Mouse (Mus musculus) ES-Bruce4 (cell line): ENCODE results near the gene Ggcx. TPM values are rescaled to one million over a fixed set of nuclear protein-coding genes. Genes with fewer than 3 reads are reported as not detected.
A peak's percentile ranks its signal among the peaks of the same experiment; 100 is the strongest.

ENCODE experiments used
- H3K27ac ChIP-seq: 2 replicates; pipeline ENCODE4 v1.5.1; 2012; ENCODE audit warnings: low read length, inconsistent platforms; ENCODE audit not compliant: insufficient read depth
- H3K27me3 ChIP-seq: 2 replicates; pipeline ENCODE4 v1.6.1; 2012; ENCODE audit warnings: mild to moderate bottlenecking, low read length, inconsistent platforms; ENCODE audit not compliant: control insufficient read depth, poor library complexity, insufficient read depth, severe bottlenecking
- H3K36me3 ChIP-seq: 2 replicates; pipeline ENCODE4 v1.6.1; 2012; ENCODE audit warnings: inconsistent platforms, mild to moderate bottlenecking, low read length, moderate library complexity; ENCODE audit not compliant: control insufficient read depth, poor library complexity, insufficient read depth, severe bottlenecking
- H3K4me1 ChIP-seq: one replicate; pipeline ENCODE4 v1.8.1; 2011; ENCODE audit warnings: low read length; ENCODE audit not compliant: control insufficient read depth, insufficient read depth
- H3K4me3 ChIP-seq: 2 replicates; pipeline ENCODE4 v1.5.1; 2011; ENCODE audit warnings: low read depth, mild to moderate bottlenecking, low read length
- H3K9ac ChIP-seq: 2 replicates; pipeline ENCODE4 v1.6.1; 2012; ENCODE audit warnings: low read depth, mild to moderate bottlenecking, inconsistent platforms; ENCODE audit not compliant: poor library complexity, severe bottlenecking
- H3K9me3 ChIP-seq: replicated peaks from 2 replicates; pipeline ENCODE4 v1.6.1; 2012; ENCODE audit warnings: mild to moderate bottlenecking, low read length, inconsistent platforms; ENCODE audit not compliant: control insufficient read depth, poor library complexity, insufficient read depth, severe bottlenecking
- CTCF ChIP-seq: IDR thresholded peaks from one replicate; pipeline ENCODE4 v1.8.1; 2011; ENCODE audit warnings: low read depth, low read length
- EP300 ChIP-seq: IDR thresholded peaks from 2 replicates; pipeline ENCODE4 v1.6.1; 2011; ENCODE audit warnings: low read depth, low read length; ENCODE audit not compliant: insufficient read depth
- POLR2A ChIP-seq: IDR thresholded peaks from one replicate; pipeline ENCODE4 v1.8.1; 2011; ENCODE audit warnings: low read length; ENCODE audit not compliant: insufficient read depth
- polyA plus RNA-seq: library from polyadenylated mRNA; stranded (reverse); fragments of >200 nt; gene quantifications from 2 replicates; pipeline ENCODE4 v1.2.4, GENCODE M21; 2011; ENCODE audit warnings: low read depth; ENCODE audit not compliant: missing spikeins, insufficient read depth, insufficient read length

Ggcx gene
- polyA plus RNA-seq, 1 experiment: 16.6 TPM

GRCm38 (mm10) chr6:72389471-72389940, 24.6 kb upstream of the Ggcx start:
- Histone ChIP-seq H3K4me3 (peak overlapping the region; percentile 89), H3K36me3 (no peaks in the 10 kb centered on the region), H3K27ac (no peak overlapping the region; the same call in 1 of the 2 replicates), H3K27me3 (no peaks in the 10 kb centered on the region), H3K9ac (peak overlapping the region; percentile 56), H3K4me1 (no peaks in the 10 kb centered on the region), H3K9me3 (no peaks in the 10 kb centered on the region)
- no peak for TF ChIP-seq POLR2A
- TF ChIP-seq CTCF: no peak
- no peak for TF ChIP-seq EP300

GRCm38 (mm10) chr6:72389941-72390771, 24.0 kb upstream of the Ggcx start, which contains the start of gene Vamp8:
TSS of gene Vamp8 (minus strand) at chr6:72390703.
- no peaks in the 10 kb centered on the region for H3K4me1 ChIP-seq
- no peaks in the 10 kb centered on the region for H3K27me3 ChIP-seq
- H3K36me3 ChIP-seq: no peaks in the 10 kb centered on the region
- no peaks in the 10 kb centered on the region for H3K9me3 ChIP-seq
- peak within 1 kb of the TSS; percentile 56 for H3K9ac ChIP-seq
- peak within 1 kb of the TSS; percentile 89 for H3K4me3 ChIP-seq
- peak within 1 kb of the TSS; percentile 36; the same call in 1 of the 2 replicates for H3K27ac ChIP-seq
- TF ChIP-seq POLR2A: no peak
- peak; percentile 35 for TF ChIP-seq CTCF
- 0 out of 2 replicates have a peak, but pooled peaks have one; percentile 32 for TF ChIP-seq EP300

- H3K9ac ChIP-seq: no peak overlapping the region
- H3K4me1 ChIP-seq: no peaks in the 10 kb centered on the region
- no peak overlapping the region for H3K4me3 ChIP-seq
- H3K27ac ChIP-seq: 0 out of 2 replicates have a peak overlapping the region, but pooled peaks have one; percentile 7
- no peaks in the 10 kb centered on the region for H3K36me3 ChIP-seq
- H3K27me3 ChIP-seq: no peaks in the 10 kb centered on the region
- TF ChIP-seq POLR2A (no peak), EP300 (no peak), CTCF (no peak)
- no peaks in the 10 kb centered on the region for H3K9me3 ChIP-seq
These were observed 23.1 kb upstream of the Ggcx start for GRCm38 (mm10) chr6:72390795-72391521.

GRCm38 (mm10) chr6:72392341-72392740, 21.8 kb upstream of the Ggcx start:
- H3K27me3 ChIP-seq: no peaks in the 10 kb centered on the region
- no peak overlapping the region for H3K27ac ChIP-seq
- no peak overlapping the region for H3K9ac ChIP-seq
- H3K4me1 ChIP-seq: no peaks in the 10 kb centered on the region
- no peaks in the 10 kb centered on the region for H3K9me3 ChIP-seq
- H3K36me3 ChIP-seq: no peaks in the 10 kb centered on the region
- no peak overlapping the region for H3K4me3 ChIP-seq
- TF ChIP-seq EP300: no peak
- no peak for TF ChIP-seq CTCF
- no peak for TF ChIP-seq POLR2A

GRCm38 (mm10) chr6:72396837-72397251, 17.3 kb upstream of the Ggcx start:
- TF ChIP-seq EP300 (no peak), CTCF (no peak), POLR2A (no peak)
- H3K27ac ChIP-seq: no peak overlapping the region
- no peaks in the 10 kb centered on the region for H3K9me3 ChIP-seq
- no peaks in the 10 kb centered on the region for H3K36me3 ChIP-seq
- no peak overlapping the region for H3K4me3 ChIP-seq
- H3K4me1 ChIP-seq: no peaks in the 10 kb centered on the region
- H3K27me3 ChIP-seq: no peaks in the 10 kb centered on the region
- H3K9ac ChIP-seq: no peak overlapping the region

- Histone ChIP-seq H3K36me3 (no peaks in the 10 kb centered on the region), H3K27me3 (no peaks in the 10 kb centered on the region), H3K9me3 (no peaks in the 10 kb centered on the region), H3K4me1 (no peaks in the 10 kb centered on the region), H3K4me3 (no peak overlapping the region), H3K27ac (no peak overlapping the region), H3K9ac (no peak overlapping the region)
- TF ChIP-seq CTCF (no peak), EP300 (no peak), POLR2A (no peak)
These were observed 14.1 kb upstream of the Ggcx start for GRCm38 (mm10) chr6:72399967-72400366.
